Mouse (Mus musculus) megakaryocyte, embryonic 14.5 days (primary cell): ENCODE results near the gene Gm15517. TPM values are rescaled to one million over a fixed set of nuclear protein-coding genes. Genes with fewer than 3 reads are reported as not detected.
"Not testable (repeated sequence)": the region's sequence is repeated elsewhere in the genome, so short reads cannot be mapped to it uniquely, and the experiment has no call there.

Experiments
- H3K27me3 ChIP-seq: replicated peaks from 2 replicates; pipeline ENCODE3; 2012; ENCODE audit warnings: inconsistent platforms
- H3K36me3 ChIP-seq: replicated peaks from 2 replicates; pipeline ENCODE3; 2012; ENCODE audit warnings: low read length, inconsistent platforms, mixed read lengths
- H3K4me1 ChIP-seq: 2 replicates; pipeline ENCODE4 v1.6.1; 2012; ENCODE audit warnings: inconsistent platforms
- H3K4me3 ChIP-seq: replicated peaks from 2 replicates; pipeline ENCODE3; 2012; ENCODE audit warnings: moderate library complexity, mild to moderate bottlenecking, inconsistent platforms
- H3K9me3 ChIP-seq: 2 replicates; pipeline ENCODE4 v1.6.1; 2012; ENCODE audit warnings: inconsistent platforms
- FLI1 ChIP-seq: IDR thresholded peaks from 2 replicates; pipeline ENCODE4 v1.6.1; 2012; ENCODE audit warnings: low read length, inconsistent platforms, mixed read lengths
- GATA1 ChIP-seq: IDR thresholded peaks from 3 replicates; pipeline ENCODE4 v1.6.1; 2012; ENCODE audit warnings: mixed read lengths, low read length, inconsistent platforms, borderline replicate concordance
- polyA plus RNA-seq: library from polyadenylated mRNA; stranded (reverse); fragments of >175 nt; gene quantifications from 2 replicates; pipeline ENCODE4 v1.2.3, GENCODE M21; 2012; ENCODE audit warnings: low replicate concordance; ENCODE audit not compliant: insufficient read depth

Gm15517 gene
- polyA plus RNA-seq, 1 experiment: not detected

DNA sequence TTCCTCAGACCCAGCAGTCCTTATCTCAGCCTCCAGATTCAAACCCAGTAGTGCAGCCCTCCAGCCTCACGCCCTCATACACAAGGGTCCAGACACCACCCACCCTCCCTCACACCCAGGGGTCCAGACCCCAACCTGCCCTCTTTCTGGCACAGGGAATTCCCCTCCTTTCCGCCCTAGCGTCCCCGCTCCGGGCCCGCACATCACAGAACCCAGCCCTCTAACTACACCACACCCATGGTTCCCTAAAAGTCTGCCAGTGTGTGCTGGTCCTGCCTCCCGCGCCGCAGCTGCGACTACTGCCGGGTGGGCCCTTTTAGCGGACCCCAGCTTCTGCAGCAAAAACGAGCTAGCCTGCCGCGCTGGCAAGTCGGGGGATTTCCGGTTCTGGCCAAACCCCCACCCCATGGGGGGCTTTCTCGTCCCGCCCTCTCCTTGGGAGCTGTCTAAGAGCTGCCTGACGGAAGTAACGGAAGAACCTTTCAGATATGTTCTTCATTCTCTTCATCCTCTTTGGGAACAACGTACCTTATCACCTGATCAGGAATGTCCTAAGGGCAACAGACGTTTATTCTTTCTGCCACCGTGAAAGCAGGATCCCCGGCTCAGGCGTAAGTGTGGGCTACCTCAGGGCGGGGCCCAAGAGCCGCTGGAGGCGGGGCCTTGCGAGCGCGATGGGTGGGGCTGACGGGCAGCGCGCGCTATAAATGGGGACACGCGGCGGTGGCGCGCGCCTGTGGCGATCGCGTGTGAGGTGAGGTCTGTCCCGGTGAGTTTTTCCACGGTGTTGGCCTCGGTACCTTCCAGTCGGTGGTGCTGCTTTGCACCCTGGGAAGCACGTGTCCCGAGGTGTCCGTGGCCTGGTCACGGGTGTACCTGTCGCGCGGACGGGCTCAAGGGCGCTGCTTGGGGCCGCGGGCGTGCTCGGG lies 14.9 kb upstream of the Gm15517 start, which contains the start of the genes 1700028J19Rik and 2410002F23Rik:
TSS of gene 1700028J19Rik (minus strand) at position 641 of the 929 bp plus-strand sequence.
TSS of gene 2410002F23Rik (plus strand) at position 668 of the 929 bp plus-strand sequence.
- Histone ChIP-seq H3K4me3 (peak within 1 kb of the TSS; percentile 96), H3K4me1 (peaks cover 60% of the 10 kb centered on the region), H3K9me3 (peaks cover 3% of the 10 kb centered on the region; the same call in 1 of the 2 replicates), H3K27me3 (peaks cover 4% of the 10 kb centered on the region), H3K36me3 (peaks cover 35% of the 10 kb centered on the region)
- TF ChIP-seq GATA1: no peak
- peak; percentile 79; the same call in 1 of the 2 replicates for TF ChIP-seq FLI1

DNA sequence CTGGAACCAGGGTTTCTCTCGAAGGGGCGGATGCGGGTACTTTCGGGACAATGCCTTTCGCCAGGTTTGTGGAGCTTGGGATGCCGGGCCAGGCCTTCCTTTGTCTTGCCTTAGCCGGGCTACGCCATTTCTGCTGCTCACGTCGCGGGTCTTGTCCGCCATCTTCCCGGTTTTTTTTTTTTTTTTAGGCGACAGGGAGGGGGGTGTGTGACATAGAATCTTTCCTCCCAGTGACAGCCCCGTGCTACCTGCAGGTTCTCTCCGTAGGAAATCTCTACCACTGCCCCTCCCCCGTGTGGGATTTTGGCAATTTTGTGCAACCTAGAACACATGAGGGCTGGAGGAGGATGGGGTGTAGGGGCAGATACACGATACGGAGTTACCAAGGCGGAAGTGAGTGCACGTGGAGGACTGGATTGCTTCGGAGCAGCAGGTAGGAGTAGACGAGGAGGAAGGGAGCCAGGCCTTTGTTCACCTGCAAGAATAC lies 14.2 kb upstream of the Gm15517 start:
- peaks cover 4% of the 10 kb centered on the region for H3K27me3 ChIP-seq
- H3K4me1 ChIP-seq: peaks cover 58% of the 10 kb centered on the region
- H3K9me3 ChIP-seq: peaks cover 3% of the 10 kb centered on the region; the same call in 1 of the 2 replicates
- TF ChIP-seq GATA1: no peak
- TF ChIP-seq FLI1: no peak
- peak overlapping the region; percentile 96 for H3K4me3 ChIP-seq
- H3K36me3 ChIP-seq: peaks cover 37% of the 10 kb centered on the region

DNA sequence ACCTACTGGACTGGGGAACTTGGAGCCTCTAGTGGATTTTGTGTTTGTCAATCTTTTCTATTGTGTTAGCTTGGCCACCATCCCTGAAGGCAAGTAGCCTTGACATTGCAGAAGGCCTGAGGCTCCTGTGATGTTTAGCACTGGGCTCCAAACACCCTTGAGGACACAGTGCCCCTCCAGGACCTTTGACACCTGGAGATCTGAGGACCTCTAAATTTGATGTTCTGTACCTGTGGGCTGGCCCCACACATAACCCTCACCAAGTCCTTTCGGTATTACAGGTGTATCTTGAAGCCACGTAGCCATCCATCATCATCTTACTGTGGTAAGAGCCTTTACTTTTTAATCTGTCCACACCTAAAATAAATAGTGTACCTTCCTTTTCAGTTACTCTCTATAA lies 13.3 kb upstream of the Gm15517 start:
- peaks cover 47% of the 10 kb centered on the region for H3K36me3 ChIP-seq
- peak overlapping the region; percentile 65 for H3K4me3 ChIP-seq
- no peak for TF ChIP-seq FLI1
- TF ChIP-seq GATA1: no peak

DNA sequence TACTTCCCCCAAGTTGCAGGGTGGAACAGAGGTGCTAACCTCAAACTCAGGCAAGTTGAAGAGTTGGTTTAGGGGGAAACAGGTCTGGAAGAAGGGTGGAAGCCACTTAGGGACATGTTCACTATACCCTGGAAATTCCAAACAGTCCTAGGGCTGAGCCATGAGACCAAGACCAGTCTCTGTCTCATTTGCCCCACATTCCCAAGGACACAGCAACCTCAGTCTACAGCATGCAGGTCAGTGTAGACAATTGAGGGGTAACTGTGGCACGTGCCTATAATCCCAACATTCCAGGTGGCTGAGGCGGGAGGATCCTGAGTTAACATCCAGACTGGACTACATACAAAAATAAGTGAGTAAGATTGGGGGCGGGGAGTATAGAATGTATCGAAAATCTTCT lies 12.0 kb upstream of the Gm15517 start:
- Histone ChIP-seq H3K36me3 (peaks cover 59% of the 10 kb centered on the region), H3K9me3 (0 out of 2 replicates have a peak, but pooled peaks cover under 1% of the 10 kb centered on the region), H3K4me1 (peaks cover 66% of the 10 kb centered on the region), H3K4me3 (no peak overlapping the region), H3K27me3 (no peaks in the 10 kb centered on the region)
- TF ChIP-seq GATA1 (no peak), FLI1 (no peak)

More for the DNA sequence above, 13.3 kb upstream of the Gm15517 start:
- Histone ChIP-seq H3K9me3 (peaks cover 3% of the 10 kb centered on the region; the same call in 1 of the 2 replicates), H3K4me1 (peaks cover 63% of the 10 kb centered on the region), H3K27me3 (no peaks in the 10 kb centered on the region)

DNA sequence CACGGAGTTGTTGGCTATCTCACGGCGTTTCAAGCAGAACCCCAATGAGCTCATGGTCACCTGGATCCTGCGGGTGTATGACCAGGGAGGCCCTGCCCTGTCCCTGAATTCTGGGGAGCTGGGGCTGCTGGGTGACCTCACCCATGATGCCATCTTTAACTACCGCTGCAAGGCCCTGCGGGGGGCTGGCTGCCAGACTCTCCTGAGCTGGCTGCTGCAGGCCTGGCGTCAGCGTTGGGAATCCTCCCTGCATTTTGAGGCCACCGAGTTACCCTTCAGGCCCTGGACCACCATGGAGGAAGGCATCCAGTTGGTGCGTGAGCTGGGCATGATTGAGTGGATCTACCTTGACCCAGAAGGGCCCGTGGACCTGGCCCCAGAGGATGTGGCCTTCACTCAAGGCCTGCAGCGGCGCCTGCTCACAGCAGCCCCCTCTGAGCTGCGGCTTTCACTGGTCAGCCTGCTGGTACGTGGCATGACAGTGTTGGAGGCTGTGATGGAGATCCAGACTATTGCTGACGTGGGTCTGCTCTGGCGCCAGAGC lies 10.4 kb upstream of the Gm15517 start:
- not testable (repeated sequence) for H3K27me3 ChIP-seq, H3K4me3 ChIP-seq, H3K9me3 ChIP-seq
- Histone ChIP-seq H3K4me1 (peaks cover 61% of the 10 kb centered on the region), H3K36me3 (peaks cover 64% of the 10 kb centered on the region)

DNA sequence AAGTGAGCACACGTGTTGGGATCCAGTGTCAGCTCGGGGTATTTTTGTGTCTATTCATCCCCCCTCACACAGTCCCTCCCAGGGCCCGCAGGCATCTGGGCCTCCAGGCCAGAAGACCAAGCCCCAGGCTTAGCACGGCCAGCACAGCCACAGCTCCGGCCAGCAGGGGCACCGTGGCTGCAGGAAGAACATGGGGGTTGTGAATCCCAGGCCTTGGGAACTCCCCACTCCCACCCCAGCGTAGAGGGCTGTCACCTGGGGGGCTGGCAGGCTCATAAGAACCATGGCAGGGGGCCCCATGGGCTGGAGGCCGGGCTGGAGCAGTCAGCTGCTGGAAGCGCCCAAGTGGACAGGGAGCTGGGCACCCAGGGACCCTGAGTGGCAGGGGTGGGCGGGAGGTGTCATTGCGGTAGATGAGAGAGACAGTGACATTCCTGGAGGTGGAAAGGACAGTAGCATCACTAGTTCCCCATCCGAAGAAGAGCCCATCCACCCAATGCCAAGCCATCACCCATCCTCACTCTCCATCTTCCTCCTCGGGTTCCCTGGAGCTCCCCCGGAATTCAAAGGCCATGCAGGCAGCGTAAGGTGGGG lies 8.1 kb upstream of the Gm15517 start:
- Histone ChIP-seq H3K4me3 (no peak overlapping the region), H3K36me3 (peaks cover 61% of the 10 kb centered on the region), H3K4me1 (peaks cover 50% of the 10 kb centered on the region), H3K27me3 (peaks cover 3% of the 10 kb centered on the region), H3K9me3 (no peaks in the 10 kb centered on the region)
- TF ChIP-seq FLI1 (no peak), GATA1 (no peak)

DNA sequence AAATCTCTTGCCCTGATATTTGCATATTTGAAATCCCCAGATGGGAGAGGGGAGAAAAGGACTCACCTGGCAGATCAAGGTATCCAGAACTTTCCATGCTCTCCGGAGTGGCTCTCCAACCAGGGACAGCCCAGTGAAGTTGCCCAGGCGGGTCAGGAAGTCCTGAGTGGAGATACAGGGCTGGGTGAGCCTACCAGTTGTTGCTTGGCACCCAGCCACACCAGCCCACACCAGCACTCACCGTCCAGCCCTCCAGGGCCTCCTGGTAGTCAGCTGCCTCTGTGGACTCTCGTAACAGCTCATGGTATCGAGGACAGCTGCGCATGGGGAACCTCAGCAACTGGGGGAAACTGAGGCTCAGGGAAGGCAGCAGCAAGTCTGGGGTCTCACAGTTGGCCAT lies 6.3 kb upstream of the Gm15517 start:
- Histone ChIP-seq H3K27me3 (peaks cover 18% of the 10 kb centered on the region), H3K4me3 (no peak overlapping the region), H3K4me1 (peaks cover 33% of the 10 kb centered on the region), H3K9me3 (no peaks in the 10 kb centered on the region), H3K36me3 (peaks cover 43% of the 10 kb centered on the region)
- TF ChIP-seq FLI1 (no peak), GATA1 (no peak)

DNA sequence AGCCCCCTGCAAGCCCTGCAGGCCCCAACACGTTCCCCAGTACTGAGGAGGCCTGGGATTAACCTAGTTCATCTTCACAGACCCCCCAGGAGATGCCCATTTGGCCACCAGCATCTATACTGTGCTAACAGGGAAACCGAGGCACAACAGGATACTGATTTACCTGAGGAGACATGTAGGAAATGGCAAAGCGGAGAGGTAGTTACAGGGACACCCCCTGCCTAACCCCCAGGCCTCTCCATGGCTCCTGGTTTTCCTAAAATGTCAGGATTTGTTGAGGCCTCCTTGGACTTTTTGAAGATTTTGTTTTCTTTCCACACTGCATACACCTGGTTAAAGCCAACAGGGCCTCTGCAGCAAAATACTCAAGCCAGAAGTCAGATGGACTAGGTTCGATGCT lies 4.0 kb upstream of the Gm15517 start, which contains the start of gene Acp4:
TSS of gene Acp4 (minus strand) at position 101 of the 400 bp plus-strand sequence.
- no peaks in the 10 kb centered on the region for H3K9me3 ChIP-seq
- peaks cover 40% of the 10 kb centered on the region for H3K27me3 ChIP-seq
- peaks cover 16% of the 10 kb centered on the region for H3K4me1 ChIP-seq
- H3K36me3 ChIP-seq: peaks cover 24% of the 10 kb centered on the region
- TF ChIP-seq FLI1: no peak
- TF ChIP-seq GATA1: no peak
- H3K4me3 ChIP-seq: no peak within 1 kb of the TSS

DNA sequence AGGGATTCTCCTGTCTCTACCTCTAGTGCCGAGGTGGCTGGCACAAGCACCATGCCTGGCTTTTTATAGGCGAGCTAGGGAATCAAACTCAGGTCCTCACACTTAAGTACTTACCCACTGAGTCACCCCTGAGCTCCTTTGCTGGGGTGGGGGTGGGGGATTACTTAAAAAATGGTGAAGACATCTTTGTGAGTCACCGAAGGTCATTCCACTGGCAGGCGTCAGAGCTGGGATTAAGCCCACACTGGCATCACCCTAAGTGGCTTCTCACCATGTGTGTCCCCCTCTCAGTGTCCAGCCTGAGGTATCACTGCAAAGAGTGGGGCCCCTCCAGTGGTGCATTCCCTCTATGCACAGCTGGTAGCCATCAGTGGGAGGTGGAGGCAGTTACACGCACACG lies 837 bp upstream of the Gm15517 start:
- H3K27me3 ChIP-seq: peaks cover 58% of the 10 kb centered on the region
- peaks cover 14% of the 10 kb centered on the region for H3K4me1 ChIP-seq
- no peak overlapping the region for H3K4me3 ChIP-seq
- TF ChIP-seq FLI1 (no peak), GATA1 (no peak)
- H3K36me3 ChIP-seq: no peaks in the 10 kb centered on the region
- no peaks in the 10 kb centered on the region for H3K9me3 ChIP-seq
